Mouse (Mus musculus) olfactory bulb, adult 2 months (tissue): ENCODE measurements around the gene Wdr38. TPM values are rescaled to one million over a fixed set of nuclear protein-coding genes. Genes with fewer than 3 reads are reported as not detected.

Experiments used
- H3K27ac ChIP-seq: fragments of 200-500 bp; 2 replicates; pipeline ENCODE4 v1.5.1; 2012; ENCODE audit warnings: low read depth, low read length; ENCODE audit not compliant: insufficient read depth
- H3K4me1 ChIP-seq: fragments of 200-500 bp; 2 replicates; pipeline ENCODE4 v1.6.1; 2012; ENCODE audit warnings: low read length; ENCODE audit not compliant: control insufficient read depth, insufficient read depth
- H3K4me3 ChIP-seq: fragments of 200-500 bp; 2 replicates; pipeline ENCODE4 v1.5.1; 2012; ENCODE audit warnings: mild to moderate bottlenecking, low read depth, low read length, moderate library complexity; ENCODE audit not compliant: insufficient read depth
- CTCF ChIP-seq: fragments of 200-500 bp; IDR thresholded peaks from 2 replicates; pipeline ENCODE4 v1.5.1; 2012; ENCODE audit warnings: low read depth, mild to moderate bottlenecking, low read length, moderate library complexity; ENCODE audit not compliant: insufficient read depth
- POLR2A ChIP-seq: fragments of 200-500 bp; IDR thresholded peaks from 2 replicates; pipeline ENCODE4 v1.6.1; 2012; ENCODE audit warnings: mild to moderate bottlenecking, low read depth, low read length, moderate library complexity; ENCODE audit not compliant: insufficient read depth
- WGBS: fragments of 180-500 bp; shearing (Covaris S2); methylation state at CpG from one replicate; pipeline ENCODE4 v1.1.7; 2018; 5-methylcytosine and 5-hydroxymethylcytosine counted together
- polyA plus RNA-seq: library from polyadenylated mRNA; stranded (reverse); fragments of >200 nt; gene quantifications from 2 replicates; pipeline ENCODE4 v1.2.4, GENCODE M21; 2012; ENCODE audit warnings: low replicate concordance; ENCODE audit not compliant: missing spikeins, insufficient read depth, insufficient read length

The Wdr38 gene
- polyA plus RNA-seq, 1 experiment, result not detected

DNA sequence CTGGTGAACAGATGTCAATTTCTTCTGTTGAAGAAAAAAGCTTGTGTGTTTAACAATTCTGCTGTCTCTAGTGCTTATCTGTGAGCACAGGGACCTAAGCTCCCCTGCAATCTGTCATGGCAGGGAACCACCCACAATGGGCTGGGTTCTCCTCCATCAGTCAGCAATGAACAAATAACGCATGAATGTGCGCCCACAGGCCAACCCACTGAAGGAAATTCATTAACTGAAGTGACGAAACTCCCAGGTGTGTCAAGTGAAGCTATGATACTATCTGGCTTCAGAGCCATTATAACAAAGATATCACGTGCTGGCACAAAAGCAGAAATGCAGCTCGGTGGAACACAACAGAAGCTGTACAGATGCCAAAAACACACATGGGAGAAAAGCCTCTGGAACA lies 27.2 kb upstream of the Wdr38 start:
- Histone ChIP-seq H3K4me3 (no peak overlapping the region), H3K4me1 (0 out of 2 replicates have a peak, but pooled peaks cover 3% of the 10 kb centered on the region), H3K27ac (no peak overlapping the region)
- WGBS, result 74% methylated on average over 5 of the region's 5 CpGs
- TF ChIP-seq POLR2A, result no peak
- no peak for TF ChIP-seq CTCF

- Histone ChIP-seq H3K4me1 (0 out of 2 replicates have a peak, but pooled peaks cover 3% of the 10 kb centered on the region), H3K4me3 (no peak overlapping the region), H3K27ac (no peak overlapping the region)
- no peak for TF ChIP-seq CTCF
- TF ChIP-seq POLR2A, result no peak
- 53% methylated on average over 2 of the region's 2 CpGs for WGBS
Observed at GRCm38 (mm10) chr2:38973223-38973622, 24.1 kb upstream of the Wdr38 start.

- TF ChIP-seq CTCF, result no peak
- no peak for TF ChIP-seq POLR2A
- H3K4me1 ChIP-seq, result 0 out of 2 replicates have a peak, but pooled peaks cover 3% of the 10 kb centered on the region
- H3K27ac ChIP-seq, result no peak overlapping the region
- H3K4me3 ChIP-seq, result no peak overlapping the region
- 76% methylated on average over 7 of the region's 7 CpGs for WGBS
Observed at GRCm38 (mm10) chr2:38973701-38974100, 23.6 kb upstream of the Wdr38 start.

DNA sequence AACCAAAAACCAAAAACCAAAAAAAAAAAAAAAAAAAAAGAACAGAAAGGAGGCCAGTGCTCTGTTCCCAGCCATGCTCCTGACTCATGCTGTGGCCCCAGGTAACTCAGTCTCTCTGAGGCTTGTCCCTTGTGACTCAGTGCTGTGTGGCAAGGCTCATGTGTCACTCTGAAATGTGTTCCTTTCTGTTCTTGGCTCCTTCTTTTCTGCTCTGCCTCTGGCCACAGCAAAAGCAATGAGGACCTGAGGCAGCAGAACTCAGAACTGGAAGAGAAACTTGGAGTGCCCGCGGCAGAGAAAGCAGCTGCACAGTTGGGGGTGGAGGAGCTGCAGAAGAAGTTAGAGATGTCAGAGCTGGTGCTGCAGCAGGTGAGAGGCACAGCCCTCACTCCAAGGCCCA lies 23.1 kb upstream of the Wdr38 start:
- TF ChIP-seq POLR2A (no peak), CTCF (no peak)
- Histone ChIP-seq H3K4me1 (0 out of 2 replicates have a peak, but pooled peaks cover 3% of the 10 kb centered on the region), H3K4me3 (no peak overlapping the region), H3K27ac (no peak overlapping the region)
- 50% methylated on average over 2 of the region's 2 CpGs for WGBS

GRCm38 (mm10) chr2:38975181-38975580 lies 22.1 kb upstream of the Wdr38 start:
- TF ChIP-seq CTCF, result no peak
- TF ChIP-seq POLR2A, result no peak
- Histone ChIP-seq H3K4me3 (no peak overlapping the region), H3K4me1 (0 out of 2 replicates have a peak, but pooled peaks cover 3% of the 10 kb centered on the region), H3K27ac (no peak overlapping the region)
- 90% methylated on average over 3 of the region's 3 CpGs for WGBS

DNA sequence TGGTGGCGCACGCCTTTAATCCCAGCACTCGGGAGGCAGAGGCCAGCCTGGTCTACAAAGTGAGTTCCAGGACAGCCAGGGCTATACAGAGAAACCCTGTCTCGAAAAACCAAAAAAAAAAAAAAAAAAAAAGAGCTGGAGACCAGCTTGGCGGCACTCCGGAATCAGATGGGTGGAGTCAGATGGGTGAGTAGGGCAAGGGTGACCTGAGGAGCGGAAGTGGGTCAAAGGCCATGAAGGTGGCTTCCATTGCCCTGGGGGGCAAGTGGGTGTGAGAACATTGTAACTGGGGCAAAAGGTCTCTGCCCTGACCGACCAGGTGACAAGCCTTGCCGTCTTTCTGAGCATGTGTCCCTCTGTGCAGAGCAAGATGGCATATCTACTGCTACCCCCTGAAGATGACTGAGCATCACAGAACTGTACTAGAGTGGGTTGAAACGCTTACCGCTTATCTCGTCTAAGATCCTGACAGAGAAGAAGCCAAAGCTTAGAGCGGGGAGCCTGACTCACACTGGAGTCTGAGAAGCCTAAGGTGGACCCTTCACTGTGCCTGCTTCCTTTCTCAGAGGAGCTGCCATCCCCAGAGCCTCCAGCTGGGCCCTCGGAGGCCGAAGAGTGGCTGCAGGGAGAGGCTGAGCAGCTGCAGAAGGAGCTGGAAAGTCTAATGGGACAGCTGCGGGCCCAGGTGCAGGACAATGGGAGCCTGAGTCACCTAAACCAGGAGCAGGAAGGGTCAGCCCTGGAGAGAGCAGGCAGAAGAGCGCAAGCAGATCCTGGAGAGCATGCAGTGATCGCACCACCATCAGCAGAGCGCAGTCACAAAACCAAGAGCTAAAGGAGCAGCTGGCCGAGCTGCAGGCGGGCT lies 21.1 kb upstream of the Wdr38 start:
- 89% methylated on average over 21 of the region's 21 CpGs for WGBS
- 0 out of 2 replicates have a peak, but pooled peaks cover 3% of the 10 kb centered on the region for H3K4me1 ChIP-seq

DNA sequence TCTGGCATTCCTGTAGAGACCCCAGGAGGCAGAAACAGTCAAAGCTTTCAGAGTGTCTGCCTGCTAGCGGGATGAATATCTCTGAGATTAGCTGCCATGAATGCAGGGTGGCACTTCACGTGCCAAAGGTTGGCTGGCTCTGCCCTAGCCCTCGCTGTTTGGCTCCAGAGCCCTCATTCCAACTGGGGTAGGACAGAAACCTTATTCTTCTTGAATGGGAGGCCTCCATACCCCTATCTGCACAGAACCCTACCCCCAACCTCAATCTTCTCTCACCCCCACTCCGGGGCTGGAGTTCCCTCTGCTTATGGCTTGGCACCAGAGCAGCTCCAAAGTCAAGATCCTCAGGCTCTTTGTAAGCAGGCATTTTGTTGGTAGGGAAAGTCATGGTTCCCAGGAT lies 19.4 kb upstream of the Wdr38 start:
- no peak for TF ChIP-seq POLR2A
- TF ChIP-seq CTCF, result no peak
- H3K27ac ChIP-seq, result no peak overlapping the region
- H3K4me3 ChIP-seq, result no peak overlapping the region
- H3K4me1 ChIP-seq, result 0 out of 2 replicates have a peak, but pooled peaks cover 3% of the 10 kb centered on the region
- WGBS, result 52% methylated on average over 4 of the region's 4 CpGs

More for the DNA sequence above, 21.1 kb upstream of the Wdr38 start:
- H3K4me3 ChIP-seq, result no peak overlapping the region
- H3K27ac ChIP-seq, result no peak overlapping the region
- TF ChIP-seq POLR2A, result no peak
- no peak for TF ChIP-seq CTCF

DNA sequence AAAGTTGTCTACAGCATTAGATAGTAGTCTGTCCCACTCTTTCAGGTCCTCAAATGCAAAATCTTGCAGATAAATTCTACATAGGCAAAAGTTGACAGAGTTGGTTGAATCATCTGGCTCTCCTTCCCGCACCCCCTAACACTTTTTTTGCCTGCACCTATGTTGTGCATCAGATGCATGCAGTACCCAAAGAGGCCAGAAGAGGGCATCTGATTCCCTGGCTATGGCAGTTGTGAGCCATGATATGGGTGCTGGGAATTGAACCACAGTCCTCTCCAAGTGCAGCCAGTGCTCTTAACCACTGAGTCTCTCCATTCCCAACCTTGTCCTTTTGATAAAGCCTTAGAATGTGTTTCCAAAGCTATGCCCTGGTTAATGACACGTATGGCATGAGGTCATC lies 13.8 kb upstream of the Wdr38 start:
- H3K27ac ChIP-seq, result no peak overlapping the region
- no peaks in the 10 kb centered on the region; the same call in 1 of the 2 replicates for H3K4me1 ChIP-seq
- H3K4me3 ChIP-seq, result no peak overlapping the region
- TF ChIP-seq CTCF (no peak), POLR2A (no peak)
- WGBS, result 100% methylated on average over 2 of the region's 2 CpGs

- TF ChIP-seq POLR2A (no peak), CTCF (no peak)
- Histone ChIP-seq H3K27ac (no peak overlapping the region), H3K4me1 (no peaks in the 10 kb centered on the region; the same call in 1 of the 2 replicates), H3K4me3 (no peak overlapping the region)
- 42% methylated on average over 3 of the region's 3 CpGs for WGBS
Observed at GRCm38 (mm10) chr2:38986580-38986979, 10.7 kb upstream of the Wdr38 start.

DNA sequence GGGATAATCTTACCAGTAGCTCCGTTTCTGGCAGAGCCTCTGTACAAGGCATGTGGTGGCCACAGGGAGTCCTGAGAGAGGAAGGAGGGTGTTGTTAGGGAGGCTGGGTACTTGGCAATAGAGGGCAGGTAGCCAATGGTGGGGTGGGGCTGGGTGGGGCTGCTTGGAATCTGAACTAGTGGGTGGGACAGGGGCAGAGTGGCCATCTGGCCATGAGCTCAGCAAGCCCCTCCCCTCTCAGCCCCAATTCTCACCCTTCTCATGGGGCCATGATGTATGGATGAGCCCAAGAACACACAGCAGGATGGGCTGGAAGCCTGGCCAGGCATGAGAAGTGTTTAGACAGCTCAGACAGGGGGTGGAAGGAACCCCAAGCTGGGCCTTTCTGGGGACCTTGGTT lies 9.9 kb upstream of the Wdr38 start:
- 52% methylated on average over 1 of the region's 1 CpGs for WGBS
- Histone ChIP-seq H3K27ac (no peak overlapping the region), H3K4me3 (no peak overlapping the region), H3K4me1 (no peaks in the 10 kb centered on the region; the same call in 1 of the 2 replicates)
- TF ChIP-seq POLR2A (no peak), CTCF (no peak)
